Mouse (Mus musculus) layer of hippocampus, adult 2 months (tissue): ENCODE measurements at regions not wholly inside any gene's neighbourhood (a gene's known extent, or its start where the extent isn't known, plus 50 kb on each side); places are given as distances from the start of the nearest gene placed in this dataset.

Source experiments
- DNase-seq, 2 experiments: peaks; one replicate each; pipeline ENCODE4 v3.0.0; 2022; ENCODE audit warnings: low spot score in 2 of 2
- H3K27ac ChIP-seq: fragments of 200-600 bp; 2 replicates; pipeline ENCODE4 v1.8.1; 2022
- H3K4me3 ChIP-seq: fragments of 200-600 bp; 2 replicates; pipeline ENCODE4 v1.8.1; 2022; ENCODE audit warnings: mild to moderate bottlenecking
- CTCF ChIP-seq: fragments of 200-600 bp; conservative IDR thresholded peaks from 2 replicates; pipeline ENCODE4 v1.8.1; 2022; ENCODE audit warnings: antibody characterized with exemption, mild to moderate bottlenecking, moderate library complexity

GRCm38 (mm10) chr1:193935969-193936368, 565.9 kb upstream of the Camk1g start:
- DNase-seq = no peak
- no peak for TF ChIP-seq CTCF
- H3K4me3 ChIP-seq = no peak overlapping the region
- H3K27ac ChIP-seq = no peak overlapping the region

- H3K4me3 ChIP-seq = no peak overlapping the region
- H3K27ac ChIP-seq = no peak overlapping the region
- no peak for DNase-seq
- no peak for TF ChIP-seq CTCF
These were observed 564.2 kb upstream of the Camk1g start for GRCm38 (mm10) chr1:193934308-193934707.

- Histone ChIP-seq H3K4me3 (no peak overlapping the region), H3K27ac (no peak overlapping the region)
- no peak for DNase-seq
- no peak for TF ChIP-seq CTCF
These were observed 561.1 kb upstream of the Camk1g start for GRCm38 (mm10) chr1:193931131-193931729.

- H3K27ac ChIP-seq = no peak overlapping the region
- no peak overlapping the region for H3K4me3 ChIP-seq
- TF ChIP-seq CTCF = no peak
- no peak for DNase-seq
These were observed 558.5 kb upstream of the Camk1g start for GRCm38 (mm10) chr1:193928607-193929006.

- TF ChIP-seq CTCF = no peak
- H3K4me3 ChIP-seq = no peak overlapping the region
- H3K27ac ChIP-seq = no peak overlapping the region
- no peak for DNase-seq
These were observed 552.7 kb upstream of the Camk1g start for GRCm38 (mm10) chr1:193922756-193923155.

GRCm38 (mm10) chr1:193919243-193919642, 549.1 kb upstream of the Camk1g start:
- DNase-seq = no peak
- no peak overlapping the region for H3K4me3 ChIP-seq
- TF ChIP-seq CTCF = no peak
- H3K27ac ChIP-seq = no peak overlapping the region

GRCm38 (mm10) chr1:193905711-193906110, 535.6 kb upstream of the Camk1g start:
- DNase-seq = no peak
- no peak for TF ChIP-seq CTCF

GRCm38 (mm10) chr1:193894072-193894471, 524.0 kb upstream of the Camk1g start:
- Histone ChIP-seq H3K4me3 (no peak overlapping the region), H3K27ac (no peak overlapping the region)
- DNase-seq = no peak
- no peak for TF ChIP-seq CTCF

More at GRCm38 (mm10) chr1:193905711-193906110, 535.6 kb upstream of the Camk1g start:
- H3K27ac ChIP-seq = no peak overlapping the region
- H3K4me3 ChIP-seq = no peak overlapping the region

GRCm38 (mm10) chr1:193876540-193876939, 506.4 kb upstream of the Camk1g start:
- no peak overlapping the region for H3K27ac ChIP-seq
- no peak for DNase-seq
- no peak overlapping the region for H3K4me3 ChIP-seq
- no peak for TF ChIP-seq CTCF

GRCm38 (mm10) chr1:193876121-193876520, 506.0 kb upstream of the Camk1g start:
- Histone ChIP-seq H3K4me3 (no peak overlapping the region), H3K27ac (no peak overlapping the region)
- no peak for TF ChIP-seq CTCF
- no peak for DNase-seq

GRCm38 (mm10) chr1:193875287-193875686, 505.2 kb upstream of the Camk1g start:
- no peak for TF ChIP-seq CTCF
- DNase-seq = no peak
- no peak overlapping the region for H3K27ac ChIP-seq
- H3K4me3 ChIP-seq = no peak overlapping the region

GRCm38 (mm10) chr1:193870731-193871130, 500.6 kb upstream of the Camk1g start:
- no peak for DNase-seq
- Histone ChIP-seq H3K27ac (no peak overlapping the region), H3K4me3 (no peak overlapping the region)
- TF ChIP-seq CTCF = no peak

- DNase-seq = no peak
- no peak overlapping the region for H3K27ac ChIP-seq
- no peak for TF ChIP-seq CTCF
- no peak overlapping the region for H3K4me3 ChIP-seq
These were observed 498.7 kb upstream of the Camk1g start for GRCm38 (mm10) chr1:193868639-193869320.

GRCm38 (mm10) chr1:193860767-193861299, 490.7 kb upstream of the Camk1g start:
- no peak for DNase-seq
- TF ChIP-seq CTCF = no peak
- Histone ChIP-seq H3K27ac (no peak overlapping the region), H3K4me3 (no peak overlapping the region)
